Mouse (Mus musculus) cerebellum, postnatal 36 days (tissue): ENCODE data around the gene Psmg4.
A peak's percentile ranks its signal among the peaks of the same experiment; 100 is the strongest.

Source experiments
- DNase-seq, 2 experiments: peaks; one replicate each; pipeline ENCODE4 v3.0.0; 2021 to 2022; ENCODE audit warnings: mixed read lengths in 2 of 2

Psmg4 gene

GRCm38 (mm10) chr13:34207714-34208470 lies 45.1 kb downstream of the Psmg4 start:
- no peak for DNase-seq

- DNase-seq, result no peak
These were observed 48.6 kb downstream of the Psmg4 start for GRCm38 (mm10) chr13:34211261-34211775.

GRCm38 (mm10) chr13:34212735-34213212 lies 50.0 kb downstream of the Psmg4 start:
- no peak for DNase-seq

- DNase-seq, result no peak
These were observed 52.1 kb downstream of the Psmg4 start for GRCm38 (mm10) chr13:34214855-34215254.

GRCm38 (mm10) chr13:34218776-34219175 lies 56.0 kb downstream of the Psmg4 start:
- no peak for DNase-seq

- no peak for DNase-seq
These were observed 57.0 kb downstream of the Psmg4 start for GRCm38 (mm10) chr13:34219728-34220127.

GRCm38 (mm10) chr13:34222985-34223384 lies 60.2 kb downstream of the Psmg4 start:
- DNase-seq, result peak; percentile 63 to 69

- DNase-seq, result no peak
These were observed 64.2 kb downstream of the Psmg4 start for GRCm38 (mm10) chr13:34226940-34227339.
